Mouse (Mus musculus) B cell, adult (primary cell): ENCODE measurements around the gene Olfr165. TPM values are rescaled to one million over a fixed set of nuclear protein-coding genes. Genes with fewer than 3 reads are reported as not detected.

Experiments
- total RNA-seq: library from RNA; stranded (reverse); gene quantifications from 4 replicates; pipeline ENCODE4 v1.2.4, GENCODE M21; 2023; ENCODE audit not compliant: inconsistent age

Olfr165 gene
- not detected in 4 replicates for total RNA-seq

DNA sequence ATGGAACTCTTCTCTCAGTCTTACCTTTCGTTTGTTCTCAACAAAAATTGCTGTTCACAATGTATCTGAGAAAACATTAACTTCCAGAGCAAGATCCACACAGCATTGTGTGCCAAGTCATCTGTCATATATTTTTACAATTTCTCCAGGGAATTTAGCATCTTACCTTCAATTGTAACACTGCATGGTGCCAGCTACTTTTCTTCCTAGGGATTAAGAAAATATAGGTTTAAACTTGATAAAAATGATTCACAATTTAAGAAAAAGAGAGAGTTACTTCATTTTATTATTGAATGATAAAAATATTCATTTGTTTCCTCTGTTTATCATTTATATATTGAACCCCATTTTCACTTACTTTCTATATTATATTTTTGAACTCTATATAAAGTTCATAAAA is at the start of gene Olfr165:
TSS of gene Olfr165 (minus strand) at position 101 of the 400 bp plus-strand sequence.

Other genes starting within 250 kb of the Olfr165 start
- not detected in 4 replicates for gene Olfr164, start 109.1 kb downstream of the Olfr165 start, total RNA-seq
- 0.19 to 0.42 TPM (median 0.36 TPM) in 4 replicates for gene Olfr166, start 60.6 kb upstream of the Olfr165 start, total RNA-seq
- gene Olfr167, start 99.1 kb upstream of the Olfr165 start, total RNA-seq = not detected in 4 replicates
- not detected in 4 replicates for gene Olfr168, start 112.4 kb upstream of the Olfr165 start, total RNA-seq
- not detected in 4 replicates for gene Olfr169, start 148.7 kb upstream of the Olfr165 start, total RNA-seq
- gene Olfr170, start 188.7 kb upstream of the Olfr165 start, total RNA-seq = not detected in 4 replicates
- not detected in 4 replicates for gene Olfr171, start 206.8 kb upstream of the Olfr165 start, total RNA-seq